ENCODE assay signal across 20 mouse cellular contexts in genomic region chr6:99658586-99658985, GRCm38 (mm10). TPM values are rescaled to one million over a fixed set of nuclear protein-coding genes. Genes with fewer than 3 reads are reported as not detected.
DNase-seq lines count a peak whose midpoint lies in the region; ATAC-seq and TF ChIP-seq lines count a peak whose summit lies in the region.
"Had no signal": no experiment of that assay in that cellular context is flagged by ENCODE, and none has a peak within 500 bp of the region (broad histone marks: within the 10 kb centered on the region; RNA-seq: fewer than 3 reads in every experiment).

No protein-coding gene starts in this region.

- peak; percentile 32 to 37 for DNase-seq in cerebellum, postnatal 10 days
- DNase-seq in cerebellum, postnatal 4 days (ENCODE audit: low spot score in 2 of 2) = no peak
- peak; percentile 73 for DNase-seq in thymus, adult 2 months
- no peak for DNase-seq in midbrain, postnatal 0 days (ENCODE audit: low spot score)
- no peak for DNase-seq in urinary bladder, postnatal 25 days (ENCODE audit: low spot score)
- DNase-seq in heart, adult 18-20 months = no peak
- DNase-seq: adrenal gland, postnatal 10 days; cerebellum, adult 11 months; cerebellum, postnatal 14 days; gastrocnemius, postnatal 10 days; kidney, postnatal 36 days; lung, adult 18-20 months; lung, postnatal 14 days had no signal

- TF ChIP-seq POLR2A in thymus, adult 2 months (IDR thresholded peaks at IDR 0.05; ENCODE audit: control insufficient read depth, extremely low read depth, insufficient read depth, low read length, poor library complexity) = 0 out of 2 replicates have a peak, but pooled peaks have one; percentile 57

- H3K9me3 ChIP-seq in midbrain, postnatal 0 days (ENCODE audit: low read length) = no peaks in the 10 kb centered on the region
- H3K9me3 ChIP-seq: embryonic facial prominence, embryonic 15.5 days; forebrain, embryonic 10.5 days; hindbrain, embryonic 13.5 days had no signal

- H3K27ac ChIP-seq in thymus, adult 2 months (ENCODE audit: control insufficient read depth, insufficient read depth, low read length) = peak overlapping the region; percentile 86
- no peak overlapping the region for H3K27ac ChIP-seq in midbrain, postnatal 0 days (ENCODE audit: low read depth, low read length)
- H3K27ac ChIP-seq: embryonic facial prominence, embryonic 15.5 days; forebrain, embryonic 10.5 days; hindbrain, embryonic 13.5 days had no signal

- H3K27me3 ChIP-seq in thymus, adult 2 months (ENCODE audit: control insufficient read depth, insufficient read depth, low read length) = no peaks in the 10 kb centered on the region
- no peaks in the 10 kb centered on the region for H3K27me3 ChIP-seq in midbrain, postnatal 0 days (ENCODE audit: insufficient read depth, low read length)
- H3K27me3 ChIP-seq: embryonic facial prominence, embryonic 15.5 days had no signal

- TF ChIP-seq CTCF in thymus, adult 2 months (IDR thresholded peaks at IDR 0.05; ENCODE audit: borderline replicate concordance, control insufficient read depth, extremely low read depth, insufficient read depth, low read length, poor library complexity) = no peak
- no peak for TF ChIP-seq CTCF in midbrain, postnatal 0 days (IDR thresholded peaks at IDR 0.05)

- 0 out of 2 replicates have a peak overlapping the region, but pooled peaks have one; percentile 12 for H3K4me3 ChIP-seq in thymus, adult 2 months (ENCODE audit: control insufficient read depth, insufficient read depth, low read length)
- H3K4me3 ChIP-seq in midbrain, postnatal 0 days (ENCODE audit: low read depth, low read length) = no peak overlapping the region
- H3K4me3 ChIP-seq: embryonic facial prominence, embryonic 15.5 days; forebrain, embryonic 10.5 days; hindbrain, embryonic 13.5 days had no signal

- 17% methylated on average over 10 of the region's 10 CpGs for WGBS in thymus, adult 2 months
- WGBS in midbrain, postnatal 0 days = 87% methylated on average over 10 of the region's 10 CpGs

- H3K9ac ChIP-seq in midbrain, postnatal 0 days (replicated peaks; ENCODE audit: low read length, poor library complexity, severe bottlenecking) = no peak overlapping the region
- H3K9ac ChIP-seq: embryonic facial prominence, embryonic 15.5 days; hindbrain, embryonic 13.5 days had no signal

- H3K4me1 ChIP-seq in thymus, adult 2 months (replicated peaks; ENCODE audit: control insufficient read depth, insufficient read depth, low read length) = peaks cover 66% of the 10 kb centered on the region
- H3K4me1 ChIP-seq in midbrain, postnatal 0 days (ENCODE audit: insufficient read depth, low read length) = no peaks in the 10 kb centered on the region

- H3K4me2 ChIP-seq in midbrain, postnatal 0 days (ENCODE audit: low read depth, low read length, poor library complexity, severe bottlenecking) = no peak overlapping the region
- H3K4me2 ChIP-seq: embryonic facial prominence, embryonic 15.5 days; hindbrain, embryonic 13.5 days; liver, embryonic 11.5 days had no signal

- 0 out of 4 replicates have a peak, but pooled peaks have one; percentile 8 to 14 for ATAC-seq in hematopoietic stem cell, adult 5-6 weeks (replicated peaks in 1 of 2; ENCODE audit: insufficient read depth in 1 of 2, low FRiP score in 2 of 2, low TSS enrichment in 1 of 2, low read depth in 1 of 2, poor library complexity in 2 of 2, severe bottlenecking in 2 of 2)
- no peak for ATAC-seq in midbrain, postnatal 0 days (ENCODE audit: low FRiP score)
- ATAC-seq in erythroblast, adult 5-6 weeks (replicated peaks; ENCODE audit: low FRiP score, poor library complexity, severe bottlenecking) = no peak
- ATAC-seq: midbrain, embryonic 16.5 days had no signal

- H3K36me3 ChIP-seq in thymus, adult 2 months (ENCODE audit: control insufficient read depth, insufficient read depth, low read length) = no peaks in the 10 kb centered on the region
- H3K36me3 ChIP-seq in midbrain, postnatal 0 days (ENCODE audit: insufficient read depth, low read length) = no peaks in the 10 kb centered on the region
- H3K36me3 ChIP-seq: embryonic facial prominence, embryonic 15.5 days; forebrain, embryonic 10.5 days; hindbrain, embryonic 13.5 days had no signal

RNA-seq across cellular contexts. Expression of gene Eif4e3, which starts 8.0 kb away (rescaled TPM):
- total RNA-seq in hematopoietic stem cell, adult 5-6 weeks (2017) = 29.2 and 32.4 TPM in 2 replicates
- 30.4 and 34.4 TPM in 2 replicates for polyA plus RNA-seq in thymus, adult 2 months (2012; rRNA removed)
- total RNA-seq in midbrain, postnatal 0 days (2014; rRNA removed) = 8.4 and 10.6 TPM in 2 replicates
- polyA plus RNA-seq in midbrain, postnatal 0 days (2015; fragmentation: Nextera tagmentation; extraction: Ambion mirVana) = 5.4 and 5.5 TPM in 2 replicates
- 5.6 and 6.1 TPM in 2 replicates for total RNA-seq in erythroblast, adult 5-6 weeks (2015; ENCODE audit: low replicate concordance)
- total RNA-seq in erythroblast, adult 5-6 weeks (2017; ENCODE audit: low replicate concordance) = 4.3 and 9.8 TPM in 2 replicates
- 10 to 100 TPM; 44.5 to 45.6 TPM for total RNA-seq in heart, adult 18-20 months (2021)

RNA-seq across cellular contexts. Expression of gene Gm20696, which starts 8.0 kb away (rescaled TPM):
- 1.9 and 9.3 TPM in 2 replicates for total RNA-seq in hematopoietic stem cell, adult 5-6 weeks (2017)
- 2.7 and 3.3 TPM in 2 replicates for polyA plus RNA-seq in thymus, adult 2 months (2012; rRNA removed)
- 1.1 and 2.5 TPM in 2 replicates for total RNA-seq in midbrain, postnatal 0 days (2014; rRNA removed)
- polyA plus RNA-seq in midbrain, postnatal 0 days (2015; fragmentation: Nextera tagmentation; extraction: Ambion mirVana) = 1.3 and 2.9 TPM in 2 replicates
- 2.7 and 11.3 TPM in 2 replicates for total RNA-seq in erythroblast, adult 5-6 weeks (2015; ENCODE audit: low replicate concordance)
- total RNA-seq in erythroblast, adult 5-6 weeks (2017; ENCODE audit: low replicate concordance) = 3.7 and 7.8 TPM in 2 replicates
- 1 to 10 TPM in 1 of 2 experiments, under 1 TPM in 1; 0.94 to 2.2 TPM for total RNA-seq in heart, adult 18-20 months (2021)

RNA-seq across cellular contexts. Expression of gene Gpr27, which starts 33.9 kb away (rescaled TPM):
- total RNA-seq in hematopoietic stem cell, adult 5-6 weeks (2017) = 0.25 and 0.88 TPM in 2 replicates
- polyA plus RNA-seq in thymus, adult 2 months (2012; rRNA removed) = 2.1 and 2.6 TPM in 2 replicates
- total RNA-seq in midbrain, postnatal 0 days (2014; rRNA removed) = 110 and 114 TPM in 2 replicates
- polyA plus RNA-seq in midbrain, postnatal 0 days (2015; fragmentation: Nextera tagmentation; extraction: Ambion mirVana) = 26.0 and 27.8 TPM in 2 replicates
- 3.6 TPM in 1 of 2 replicates, not detected in the other for total RNA-seq in erythroblast, adult 5-6 weeks (2015; ENCODE audit: low replicate concordance)
- 0.98 TPM in 1 of 2 replicates, not detected in the other for total RNA-seq in erythroblast, adult 5-6 weeks (2017; ENCODE audit: low replicate concordance)
- 1 to 10 TPM; 9.2 to 10.0 TPM for total RNA-seq in heart, adult 18-20 months (2021)

Comparison
In these comparisons a context has a peak if more than half of its experiments do, and no peak if none do; other contexts are left out.
1. DNase-seq: peak in cerebellum, postnatal 10 days (2 of 2) and thymus, adult 2 months (single experiment); none in cerebellum, postnatal 4 days (0 of 2), midbrain, postnatal 0 days (single experiment), urinary bladder, postnatal 25 days (single experiment) and heart, adult 18-20 months (0 of 2).
2. ATAC-seq: peak in hematopoietic stem cell, adult 5-6 weeks (2 of 2); none in midbrain, postnatal 0 days (single experiment) and erythroblast, adult 5-6 weeks (single experiment).
3. RNA of gene Gpr27, which starts 33.9 kb away (total RNA-seq): 110 to 114 TPM in midbrain, postnatal 0 days; 9.2 to 10.0 TPM in heart, adult 18-20 months, 0.25 to 0.88 TPM in hematopoietic stem cell, adult 5-6 weeks and 0.98 to 3.6 TPM in erythroblast, adult 5-6 weeks; every median in the first group is over 10 times any median in the second.